Mouse (Mus musculus) adipocyte (in vitro differentiated cells): ENCODE data around the gene Arih2.
A peak's percentile ranks its signal among the peaks of the same experiment; 100 is the strongest.
"Not testable (repeated sequence)": the region's sequence is repeated elsewhere in the genome, so short reads cannot be mapped to it uniquely, and the experiment has no call there.

Experiments used
- DNase-seq: peaks from one replicate; pipeline ENCODE4 v3.0.0-alpha.2; 2016; ENCODE audit warnings: low spot score

Arih2 gene

DNA sequence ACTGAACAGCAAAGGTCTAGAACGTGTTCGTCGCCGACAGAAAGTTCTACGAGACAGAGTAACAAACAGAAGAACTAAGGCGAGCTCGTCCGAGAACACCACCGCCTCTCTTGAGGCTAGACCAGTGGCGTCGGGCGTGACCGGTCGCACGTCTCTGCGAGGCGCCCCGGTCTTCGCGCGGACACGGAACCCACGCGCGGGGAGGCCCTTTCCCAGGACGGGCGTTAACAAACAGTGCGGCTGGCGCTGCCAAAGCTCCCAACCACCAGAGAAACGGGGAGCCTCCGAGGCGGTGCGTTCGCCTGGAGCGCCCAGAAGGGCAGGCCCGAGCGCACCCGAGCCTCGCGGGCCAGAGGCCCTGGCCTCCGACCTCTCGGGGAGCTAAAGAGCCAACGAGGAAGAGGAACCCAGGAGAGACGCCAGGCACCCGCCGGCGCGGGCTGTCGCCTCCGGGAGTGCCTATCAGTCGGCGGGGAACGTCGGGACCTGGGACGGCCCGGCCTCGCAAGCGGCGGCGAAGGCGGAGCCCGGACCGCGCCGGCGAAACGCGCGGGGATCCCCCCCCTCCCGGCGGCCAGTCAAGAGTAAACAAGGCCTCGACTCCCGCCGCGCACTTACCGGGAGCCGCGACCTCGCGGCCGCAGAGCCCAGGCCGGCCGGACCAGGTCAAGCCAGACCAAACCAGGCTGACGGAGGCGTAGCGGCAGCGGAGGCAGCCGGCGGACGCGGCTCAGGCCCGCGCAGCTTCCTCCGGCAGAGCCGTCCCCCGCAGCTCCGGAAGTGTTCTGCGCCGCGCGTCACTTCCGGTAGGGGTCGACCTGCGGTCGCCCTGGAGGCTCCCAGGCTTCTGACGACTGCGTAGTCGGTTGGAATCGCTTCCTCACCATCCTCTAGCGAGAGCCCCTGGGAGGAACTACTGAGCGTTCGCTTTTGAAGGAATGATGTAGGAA is at the start of gene Arih2:
Gene Arih2 (minus strand): TSS at position 776 of the 950 bp plus-strand sequence.
- DNase-seq: peak; percentile 89

DNA sequence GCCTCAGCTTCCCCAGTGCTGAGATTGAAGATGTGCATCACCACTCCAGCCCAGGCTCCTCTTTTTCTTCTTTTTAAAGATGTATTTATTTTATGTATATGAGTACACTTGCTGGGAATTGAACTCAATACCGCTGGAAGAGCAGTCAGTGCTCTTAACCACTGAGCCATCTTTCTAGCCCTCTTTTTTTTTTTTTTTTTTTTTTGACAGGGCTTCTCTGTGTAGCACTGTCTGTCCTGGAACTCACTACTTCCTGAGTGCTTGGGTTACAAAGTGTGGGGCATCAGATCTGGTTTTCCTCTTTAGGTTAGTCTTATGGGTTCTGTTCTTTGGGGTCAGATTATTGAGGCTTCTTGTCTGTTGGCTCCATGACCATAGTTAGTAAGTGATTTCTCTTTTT is 45.3 kb upstream of the Arih2 start:
- DNase-seq: no peak

GRCm38 (mm10) chr9:108693946-108694345 is 44.8 kb upstream of the Arih2 start:
- no peak for DNase-seq

GRCm38 (mm10) chr9:108692226-108693041 is 43.2 kb upstream of the Arih2 start:
- peak; percentile 59 for DNase-seq

DNA sequence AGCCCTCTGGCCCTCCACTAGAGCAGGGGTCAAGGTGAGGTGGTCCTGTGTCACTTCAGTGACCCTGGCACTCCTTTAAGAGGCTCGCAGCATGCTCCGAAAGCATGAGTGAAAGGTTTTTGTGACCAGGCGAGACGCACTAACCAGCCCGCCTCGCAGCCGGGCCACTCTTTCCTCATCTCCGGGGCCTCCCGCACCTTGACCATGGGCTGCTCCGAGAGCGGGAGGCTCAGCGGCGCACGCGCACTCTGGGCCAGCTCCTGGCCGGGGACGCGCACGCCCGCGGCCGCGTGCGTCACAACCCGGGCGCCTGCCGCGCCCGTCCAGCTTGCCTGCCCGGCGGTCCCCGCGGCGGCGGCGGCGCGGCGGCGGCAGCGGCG is 42.6 kb upstream of the Arih2 start:
- DNase-seq: peak; percentile 75

DNA sequence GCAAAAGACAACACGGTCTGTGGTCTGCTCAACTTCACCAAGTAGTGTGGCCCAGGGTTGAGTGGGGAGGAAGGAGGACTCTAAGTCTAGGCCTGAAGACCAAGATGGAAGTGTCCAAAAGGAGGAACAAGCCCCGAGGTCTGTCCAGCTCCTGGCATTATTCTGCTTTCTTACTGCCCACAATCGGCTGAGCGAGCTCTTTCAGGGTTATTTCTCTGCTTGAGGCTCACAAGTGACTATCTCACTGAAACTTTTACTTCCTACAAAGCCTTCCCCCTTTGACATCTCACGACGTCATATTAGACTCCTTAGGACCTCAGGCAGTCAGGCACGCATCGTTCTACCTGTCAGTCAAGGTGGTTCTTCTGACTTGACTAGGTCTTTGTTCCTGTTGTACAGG is 42.2 kb upstream of the Arih2 start:
- no peak for DNase-seq

GRCm38 (mm10) chr9:108690914-108691313 is 41.7 kb upstream of the Arih2 start:
- DNase-seq: no peak

- DNase-seq: no peak
These were observed 40.8 kb upstream of the Arih2 start for GRCm38 (mm10) chr9:108689993-108690392.

- DNase-seq: no peak
These were observed 39.9 kb upstream of the Arih2 start, which contains the start of gene Prkar2a for GRCm38 (mm10) chr9:108689106-108689505. Gene Prkar2a (plus strand): TSS chr9:108689314.

DNA sequence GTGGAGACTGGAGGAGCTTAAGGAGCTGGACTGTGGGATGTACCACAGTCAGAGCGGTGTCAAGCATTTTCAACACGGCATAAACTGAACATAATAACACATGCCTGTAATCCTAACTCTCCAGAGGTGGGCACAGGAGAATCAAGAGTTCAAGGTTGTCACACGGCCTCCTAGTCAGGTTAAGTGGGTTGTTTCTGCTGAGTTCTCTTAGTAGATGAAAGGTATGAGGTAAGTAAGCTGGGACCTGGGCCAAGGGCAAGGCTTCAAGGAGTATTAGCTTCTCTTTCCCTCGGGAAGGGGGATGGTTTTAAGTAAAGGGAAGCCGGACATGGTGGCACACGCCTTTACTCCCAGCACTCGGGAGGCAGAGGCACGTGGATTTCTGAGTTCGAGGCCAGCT is 39.3 kb upstream of the Arih2 start:
- no peak for DNase-seq

- DNase-seq: peak; percentile 34
These were observed 38.5 kb upstream of the Arih2 start for GRCm38 (mm10) chr9:108687686-108688085.

- no peak for DNase-seq
These were observed 38.0 kb upstream of the Arih2 start for GRCm38 (mm10) chr9:108687181-108687580.

- DNase-seq: no peak
These were observed 37.3 kb upstream of the Arih2 start for GRCm38 (mm10) chr9:108686475-108686887.

DNA sequence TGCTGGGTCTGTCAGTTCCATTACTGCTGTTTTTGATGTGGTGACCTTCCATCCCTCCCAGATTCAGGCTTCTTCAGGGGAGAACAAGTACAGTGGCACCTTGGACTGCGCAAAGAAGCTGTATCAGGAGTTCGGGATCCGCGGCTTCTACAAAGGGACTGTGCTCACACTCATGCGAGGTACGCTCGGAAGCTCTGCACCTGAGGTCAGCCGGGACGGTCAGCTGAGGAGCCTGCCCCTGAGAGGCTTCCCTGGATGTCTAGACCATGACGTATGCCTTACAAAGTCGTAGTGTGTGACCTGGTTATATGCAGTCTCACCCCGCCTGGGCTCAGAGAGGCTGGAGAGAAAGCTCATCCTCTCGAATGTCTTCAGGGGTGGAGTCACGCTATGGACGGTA is 30.8 kb upstream of the Arih2 start:
- DNase-seq: no peak

DNA sequence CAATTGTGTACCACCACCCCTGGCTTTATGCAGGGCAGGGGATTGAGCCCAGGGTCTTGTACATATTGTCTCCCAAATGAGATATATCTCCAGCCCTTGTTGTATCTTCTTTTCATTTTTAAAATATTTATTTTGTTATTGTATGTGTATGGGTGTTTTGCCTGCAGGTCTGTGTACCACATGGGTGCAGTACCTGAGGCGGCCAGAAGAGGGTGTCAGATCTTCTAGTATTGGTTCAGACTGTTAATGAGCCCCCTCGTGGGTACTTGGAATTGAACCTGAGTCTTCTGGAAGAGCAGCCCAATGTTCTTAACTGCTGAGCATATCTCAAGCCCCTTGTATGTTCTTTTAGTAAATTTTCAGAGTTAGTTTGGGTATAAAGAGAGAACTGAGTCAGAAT is 24.0 kb upstream of the Arih2 start:
- DNase-seq: no peak

GRCm38 (mm10) chr9:108669875-108670274 is 20.7 kb upstream of the Arih2 start:
- DNase-seq: no peak

- no peak for DNase-seq
These were observed 13.5 kb upstream of the Arih2 start for GRCm38 (mm10) chr9:108662660-108663059.

DNA sequence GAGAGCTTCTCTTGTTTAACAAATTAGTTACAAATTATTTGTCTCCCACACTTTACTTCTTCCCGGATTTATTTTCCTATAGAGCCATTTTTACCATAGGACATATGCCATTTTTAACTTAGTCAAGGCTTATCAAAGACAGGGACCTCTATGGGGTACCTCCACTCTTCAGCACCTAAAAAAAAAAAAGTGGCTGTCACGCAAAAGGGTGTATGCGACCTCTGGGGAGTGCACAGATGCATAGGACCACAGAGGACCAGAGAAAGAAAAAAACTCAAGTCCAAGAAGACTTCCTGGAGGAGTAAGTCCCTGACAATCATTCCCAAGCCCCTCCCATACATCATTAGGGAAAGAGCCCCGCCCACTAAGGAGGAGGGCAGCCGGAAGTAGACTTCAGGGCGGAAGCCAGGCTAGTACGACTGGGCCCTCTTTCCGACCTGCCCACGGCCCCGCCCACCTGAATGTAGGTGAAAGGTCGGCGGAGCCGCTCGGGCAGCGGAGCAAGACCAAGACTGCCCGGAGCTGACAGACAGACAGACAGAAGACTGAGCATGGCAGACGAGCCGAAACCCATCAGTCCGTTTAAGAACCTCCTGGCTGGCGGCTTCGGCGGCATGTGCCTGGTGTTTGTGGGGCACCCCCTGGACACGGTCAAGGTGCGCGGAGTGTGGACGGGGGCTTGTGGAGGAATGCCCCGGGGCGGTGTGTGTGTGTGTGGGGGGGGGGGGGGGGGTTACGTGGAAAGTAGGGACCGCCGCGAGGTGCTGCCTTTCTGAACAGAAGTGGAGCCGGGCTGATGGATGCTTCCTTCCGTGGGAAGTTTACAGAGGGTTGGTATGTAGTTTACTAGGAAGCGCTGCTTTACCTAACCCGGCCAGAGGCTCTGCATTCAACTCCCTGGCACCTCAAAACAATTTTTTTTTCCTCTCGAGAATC is 12.8 kb upstream of the Arih2 start, which contains the start of gene Slc25a20:
Gene Slc25a20 (plus strand): TSS at position 412 of the 936 bp plus-strand sequence.
- DNase-seq: peak; percentile 89

DNA sequence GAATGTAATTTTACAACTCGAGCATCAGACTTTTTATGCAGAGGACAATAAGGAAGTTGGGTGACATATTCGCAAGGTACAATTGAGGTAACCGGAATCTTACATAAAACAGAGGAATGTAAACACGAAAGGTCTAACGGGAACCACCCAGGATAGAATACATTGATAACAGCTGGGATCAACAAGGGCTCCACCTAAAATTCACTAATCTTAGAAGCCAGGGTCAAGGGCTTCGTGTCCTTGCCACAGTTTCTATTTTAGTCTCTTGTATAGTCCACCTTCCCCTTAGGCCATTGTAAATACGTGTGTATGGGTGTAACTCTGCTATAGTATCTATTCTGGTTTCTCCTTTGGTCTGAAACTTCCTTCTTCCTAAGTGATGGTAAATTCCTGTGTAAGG is 6.7 kb upstream of the Arih2 start:
- not testable (repeated sequence) for DNase-seq

GRCm38 (mm10) chr9:108654566-108655464 is 5.6 kb upstream of the Arih2 start:
- DNase-seq: no peak
